Mouse (Mus musculus): ENCODE results near the gene Lrrc63.

- TF ChIP-seq CTCF (IDR thresholded peaks at IDR 0.05; ENCODE audit: control insufficient read depth, insufficient read depth, insufficient replicate concordance, low read depth, low read length) (no peak), POLR2A (IDR thresholded peaks at IDR 0.05; ENCODE audit: control insufficient read depth, low read depth, low read length) (no peak)
Measured at GRCm38 (mm10) chr14:75131324-75131935, 749 bp upstream of the Lrrc63 start.

Measured in testis, adult 2 months (tissue).